Mouse (Mus musculus) right cerebral cortex, postnatal 10 days (tissue): ENCODE data around the gene Plgrkt.

ENCODE experiments used
- DNase-seq, 2 experiments: peaks; one replicate each; pipeline ENCODE4 v3.0.0; 2021; ENCODE audit warnings: low spot score in 2 of 2

The Plgrkt gene

GRCm38 (mm10) chr19:29354895-29355877 lies 12.0 kb downstream of the Plgrkt start:
- DNase-seq = peak; percentile 86 to 92

GRCm38 (mm10) chr19:29350991-29351390 lies 16.2 kb downstream of the Plgrkt start:
- DNase-seq = no peak

GRCm38 (mm10) chr19:29345636-29346035 lies 21.6 kb downstream of the Plgrkt start:
- no peak for DNase-seq

- DNase-seq = no peak
Observed at GRCm38 (mm10) chr19:29344868-29345267, 22.3 kb downstream of the Plgrkt start.

GRCm38 (mm10) chr19:29342281-29342680 lies 24.9 kb downstream of the Plgrkt start:
- no peak for DNase-seq

- DNase-seq = no peak
Observed at GRCm38 (mm10) chr19:29341029-29341428, 26.2 kb downstream of the Plgrkt start.

- DNase-seq = no peak
Observed at GRCm38 (mm10) chr19:29336624-29337023, 30.6 kb downstream of the Plgrkt start.

- peak; percentile 49 to 52 for DNase-seq
Observed at GRCm38 (mm10) chr19:29334068-29334745, 33.0 kb downstream of the Plgrkt start, which contains the start of gene Rln1. Rln1 (minus strand) TSS chr19:29334670.

GRCm38 (mm10) chr19:29326822-29327552 lies 40.2 kb downstream of the Plgrkt start:
- no peak for DNase-seq

GRCm38 (mm10) chr19:29326396-29326795 lies 40.8 kb downstream of the Plgrkt start:
- no peak for DNase-seq

- no peak for DNase-seq
Observed at GRCm38 (mm10) chr19:29325852-29326180, 41.4 kb downstream of the Plgrkt start.

GRCm38 (mm10) chr19:29325053-29325851 lies 41.9 kb downstream of the Plgrkt start, which contains the start of gene Insl6:
Insl6 (minus strand) TSS chr19:29325356.
- peak in 1 of 2 experiments; percentile 42 for DNase-seq

GRCm38 (mm10) chr19:29323416-29324049 lies 43.7 kb downstream of the Plgrkt start:
- no peak for DNase-seq

GRCm38 (mm10) chr19:29312661-29313060 lies 54.5 kb downstream of the Plgrkt start:
- DNase-seq = no peak

GRCm38 (mm10) chr19:29311791-29312190 lies 55.4 kb downstream of the Plgrkt start:
- peak; percentile 38 to 56 for DNase-seq

GRCm38 (mm10) chr19:29308832-29309231 lies 58.4 kb downstream of the Plgrkt start:
- no peak for DNase-seq

- no peak for DNase-seq
Observed at GRCm38 (mm10) chr19:29302119-29302518, 65.1 kb downstream of the Plgrkt start.

GRCm38 (mm10) chr19:29300919-29301318 lies 66.3 kb downstream of the Plgrkt start:
- DNase-seq = no peak
